Mouse (Mus musculus) cortical plate, adult 2 months (tissue): Measurements from ENCODE around the gene Mob3c. TPM values are rescaled to one million over a fixed set of nuclear protein-coding genes. Genes with fewer than 3 reads are reported as not detected.

ENCODE experiments used
- H3K27ac ChIP-seq: fragments of 200-500 bp; 2 replicates; pipeline ENCODE4 v1.5.1; 2012; ENCODE audit warnings: low read length, control low read depth, inconsistent platforms; ENCODE audit not compliant: insufficient read depth
- H3K4me1 ChIP-seq: fragments of 200-500 bp; 2 replicates; pipeline ENCODE4 v1.6.1; 2011; ENCODE audit warnings: low read length; ENCODE audit not compliant: control insufficient read depth, insufficient read depth
- H3K4me3 ChIP-seq: fragments of 200-500 bp; 2 replicates; pipeline ENCODE4 v1.5.1; 2011; ENCODE audit warnings: mild to moderate bottlenecking, low read length, control low read depth; ENCODE audit not compliant: insufficient read depth
- CTCF ChIP-seq: fragments of 200-500 bp; IDR thresholded peaks from 2 replicates; pipeline ENCODE4 v1.5.1; 2011; ENCODE audit warnings: mild to moderate bottlenecking, control low read depth, low read length; ENCODE audit not compliant: insufficient read depth; ENCODE audit errors: extremely low read depth
- POLR2A ChIP-seq: fragments of 200-500 bp; IDR thresholded peaks from 2 replicates; pipeline ENCODE4 v1.6.1; 2011; ENCODE audit warnings: mild to moderate bottlenecking, low read length, control low read depth; ENCODE audit not compliant: insufficient read depth; ENCODE audit errors: extremely low read depth
- polyA plus RNA-seq: library from polyadenylated mRNA; depleted of rRNA; stranded (reverse); fragments of >200 nt; gene quantifications from 2 replicates; pipeline ENCODE4 v1.2.3, GENCODE M21; 2012

Gene Mob3c
- polyA plus RNA-seq, 1 experiment: 6.8 TPM

DNA sequence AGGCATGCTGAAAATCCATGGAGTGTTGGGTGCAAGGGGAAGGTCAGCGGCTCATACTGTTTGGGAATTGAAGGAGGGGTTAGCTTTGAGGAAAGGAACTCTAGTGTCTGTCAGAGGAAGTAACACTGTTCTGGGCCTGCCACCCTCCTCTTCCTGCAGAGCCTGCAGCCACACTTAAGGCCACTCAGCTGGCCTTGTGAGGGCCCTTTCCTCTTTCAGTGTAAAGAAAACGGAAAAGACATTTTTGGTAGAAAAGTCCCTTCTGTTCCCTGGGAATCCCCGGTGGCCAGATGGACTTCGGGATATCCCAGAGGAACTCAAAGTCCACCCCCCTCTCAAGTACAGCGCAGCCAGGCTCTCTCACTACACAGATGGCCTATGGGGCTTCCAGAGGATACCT is 2.6 kb downstream of the Mob3c start:
- Histone ChIP-seq H3K4me3 (no peak overlapping the region), H3K4me1 (no peaks in the 10 kb centered on the region), H3K27ac (no peak overlapping the region)
- no peak for TF ChIP-seq POLR2A

GRCm38 (mm10) chr4:115831221-115831620 is 3.3 kb downstream of the Mob3c start:
- TF ChIP-seq POLR2A (no peak), CTCF (no peak)
- Histone ChIP-seq H3K27ac (no peak overlapping the region), H3K4me1 (no peaks in the 10 kb centered on the region), H3K4me3 (no peak overlapping the region)

DNA sequence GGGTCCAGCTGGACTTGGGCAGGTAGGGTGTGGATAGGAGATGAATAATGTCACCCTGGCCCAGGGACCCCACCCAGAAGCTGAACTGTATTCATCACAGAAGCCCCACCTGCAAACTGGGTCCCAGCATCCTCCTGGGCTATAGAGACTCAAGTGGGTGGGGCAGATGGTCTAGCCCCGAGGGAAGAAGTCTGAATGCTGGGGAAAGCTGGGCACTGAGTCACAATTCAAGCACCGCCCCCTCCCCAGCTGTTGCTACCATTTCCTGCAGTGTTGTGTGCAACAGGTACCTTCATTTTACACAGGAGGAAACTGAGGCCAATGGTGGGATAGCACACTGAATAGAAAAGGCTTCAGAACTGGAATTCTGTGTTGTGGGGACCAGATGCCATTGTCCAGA is 4.1 kb downstream of the Mob3c start:
- TF ChIP-seq POLR2A (no peak), CTCF (no peak)
- no peak overlapping the region for H3K4me3 ChIP-seq
- H3K4me1 ChIP-seq: no peaks in the 10 kb centered on the region
- H3K27ac ChIP-seq: no peak overlapping the region

DNA sequence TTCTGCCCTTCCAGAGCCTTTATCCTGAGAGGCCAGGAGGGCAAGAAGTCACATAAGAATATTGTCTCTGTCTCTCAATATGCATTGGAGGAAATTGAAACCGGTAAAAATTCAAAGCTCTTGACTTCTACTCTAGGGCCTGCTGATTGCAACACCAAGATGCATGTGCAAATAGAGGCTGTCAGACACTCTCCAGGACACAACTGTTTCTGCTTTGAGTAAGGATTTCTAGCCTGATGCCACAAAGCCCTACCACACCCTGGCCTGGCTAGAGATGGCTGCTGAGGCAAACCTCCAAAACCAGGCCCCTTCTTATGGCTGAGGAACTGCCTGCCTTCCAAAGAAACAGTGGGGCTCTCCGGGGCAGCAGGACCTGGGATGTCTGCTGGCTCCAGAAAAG is 7.7 kb downstream of the Mob3c start:
- H3K4me1 ChIP-seq: no peaks in the 10 kb centered on the region
- H3K27ac ChIP-seq: no peak overlapping the region
- H3K4me3 ChIP-seq: no peak overlapping the region
- TF ChIP-seq POLR2A: no peak
- no peak for TF ChIP-seq CTCF

DNA sequence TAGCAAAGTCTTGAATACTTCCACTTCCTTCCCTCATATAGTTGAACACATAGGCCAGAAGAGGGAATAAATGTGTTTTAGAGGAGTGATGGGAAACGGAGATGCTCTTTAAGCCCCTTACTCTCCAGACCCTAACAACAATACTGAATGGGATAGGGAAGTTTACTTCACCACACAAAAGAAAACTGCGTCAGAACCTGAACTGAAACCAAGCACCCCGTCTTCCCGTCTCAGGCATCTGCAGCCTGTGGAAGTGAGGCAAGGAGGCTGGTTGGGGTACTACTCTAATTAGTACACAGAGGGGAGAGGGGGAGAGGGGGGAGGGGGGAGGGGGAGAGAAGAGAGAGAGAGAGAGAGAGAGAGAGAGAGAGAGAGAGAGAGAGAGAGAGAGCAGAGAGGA is 10.3 kb downstream of the Mob3c start:
- Histone ChIP-seq H3K4me3 (no peak overlapping the region), H3K27ac (no peak overlapping the region), H3K4me1 (no peaks in the 10 kb centered on the region)
- TF ChIP-seq POLR2A: no peak
- TF ChIP-seq CTCF: no peak

DNA sequence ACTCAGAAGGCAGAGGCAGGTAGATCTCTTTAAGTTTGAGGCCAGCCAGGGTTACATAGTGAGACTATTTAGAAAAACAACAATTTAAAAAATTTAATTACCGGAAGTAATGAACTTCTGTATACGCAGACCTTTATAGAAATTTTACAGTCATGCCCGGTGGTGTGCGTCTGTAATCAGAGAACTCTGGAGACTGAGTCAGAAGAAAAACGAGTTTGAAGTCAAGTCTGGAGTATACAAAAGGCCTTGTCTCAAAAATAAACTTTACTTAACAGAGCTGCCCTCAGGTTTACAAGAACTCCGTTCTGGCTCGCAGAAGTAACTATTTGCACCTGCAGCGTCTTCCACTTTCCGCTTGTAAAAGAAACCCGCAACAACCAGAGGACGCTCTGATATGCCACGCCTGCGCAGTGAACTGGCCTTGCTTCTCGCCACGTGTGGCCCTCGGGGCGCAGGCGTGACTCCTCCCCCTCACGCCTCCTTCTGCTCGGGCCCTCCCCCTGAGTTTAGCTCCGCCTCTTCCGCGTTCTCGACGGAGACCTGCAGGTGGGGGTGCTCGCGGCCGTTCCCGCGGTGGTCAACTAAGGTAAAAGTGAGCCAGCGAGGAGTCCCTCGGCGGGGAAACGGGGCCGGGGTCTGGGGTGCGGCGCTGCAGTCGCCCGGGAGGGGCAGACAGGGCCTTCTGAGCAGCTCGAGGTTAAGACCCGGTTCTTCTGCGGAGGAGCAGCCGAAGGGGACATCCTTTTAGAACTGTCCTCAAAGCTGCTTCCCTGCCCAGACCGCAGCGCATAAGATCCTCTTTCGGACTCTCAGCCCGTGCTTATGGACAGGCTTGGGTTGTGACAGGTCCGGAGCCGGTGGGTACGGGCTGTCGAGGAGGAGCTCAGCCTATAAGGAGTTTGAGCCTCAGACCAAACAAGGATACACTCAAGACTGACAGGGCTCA is 11.1 kb downstream of the Mob3c start, which contains the start of gene Mknk1:
Gene Mknk1, plus strand, starts transcription at position 503 of the 946 bp plus-strand sequence.
- peak; percentile 70 for TF ChIP-seq POLR2A
- no peak for TF ChIP-seq CTCF
- no peak within 1 kb of the TSS for H3K27ac ChIP-seq
- H3K4me3 ChIP-seq: peak within 1 kb of the TSS; percentile 76
- no peaks in the 10 kb centered on the region for H3K4me1 ChIP-seq

DNA sequence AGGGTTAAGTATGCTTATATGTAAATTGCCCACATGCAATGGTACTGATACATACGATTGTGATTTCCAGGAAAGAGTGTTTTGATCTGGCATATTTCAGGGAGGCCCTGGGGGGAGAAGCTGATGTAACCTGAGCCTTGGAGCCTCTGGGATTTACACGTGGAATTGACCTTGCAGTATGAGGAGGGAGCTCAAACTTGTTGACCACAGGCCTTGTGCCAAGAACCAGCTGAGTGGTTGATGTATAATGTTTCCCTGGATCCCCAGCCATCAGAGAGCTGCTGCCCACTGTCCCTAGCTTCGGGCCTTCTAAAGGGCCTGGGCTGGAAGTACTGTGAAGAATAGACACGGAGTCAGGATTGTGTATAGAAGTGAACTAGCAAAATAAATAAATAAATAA is 12.1 kb downstream of the Mob3c start:
- H3K4me1 ChIP-seq: no peaks in the 10 kb centered on the region
- TF ChIP-seq CTCF (no peak), POLR2A (no peak)
- H3K27ac ChIP-seq: no peak overlapping the region
- H3K4me3 ChIP-seq: peak overlapping the region; percentile 76; the same call in 1 of the 2 replicates

DNA sequence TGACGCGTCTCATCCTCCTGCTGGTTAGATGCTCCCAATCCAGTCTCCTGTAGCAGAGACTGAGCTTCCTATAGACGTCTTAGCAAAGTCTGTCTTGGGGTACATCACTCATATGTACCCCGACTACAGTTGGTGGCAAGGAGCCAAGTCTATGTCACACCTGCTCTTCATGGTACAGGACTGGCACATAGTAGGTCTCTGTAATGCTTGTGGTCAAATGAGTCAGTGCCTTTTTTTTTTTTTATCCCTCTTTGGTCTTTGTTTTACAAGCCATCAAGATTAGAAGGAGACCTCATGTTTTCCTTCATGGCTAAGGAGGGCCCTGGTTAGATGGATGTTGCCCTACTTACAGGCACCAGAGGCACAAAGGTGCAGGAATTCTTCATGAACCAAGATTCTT is 12.9 kb downstream of the Mob3c start:
- Histone ChIP-seq H3K4me3 (no peak overlapping the region), H3K27ac (no peak overlapping the region), H3K4me1 (no peaks in the 10 kb centered on the region)
- TF ChIP-seq POLR2A: no peak
- TF ChIP-seq CTCF: no peak

DNA sequence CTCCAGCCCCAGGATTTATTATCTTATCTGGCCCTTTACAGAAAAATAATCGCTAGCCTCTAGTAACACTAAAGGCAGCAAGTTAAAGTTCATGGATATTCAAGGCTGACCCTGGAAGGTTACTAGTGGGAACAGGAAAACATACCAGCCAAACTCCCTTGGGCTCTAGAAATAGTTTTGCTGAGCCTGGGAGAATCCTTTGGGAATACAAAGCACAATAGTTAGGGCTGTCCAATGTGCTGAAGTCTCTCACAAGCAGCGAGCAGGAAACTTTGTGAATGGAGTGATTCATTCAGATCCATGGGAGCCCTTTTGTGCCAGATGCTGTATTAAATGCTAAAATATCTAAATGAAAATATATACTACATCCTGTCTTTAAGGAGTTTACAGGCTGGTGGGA is 18.8 kb downstream of the Mob3c start:
- no peak overlapping the region for H3K4me3 ChIP-seq
- H3K4me1 ChIP-seq: peaks cover 6% of the 10 kb centered on the region
- H3K27ac ChIP-seq: 0 out of 2 replicates have a peak overlapping the region, but pooled peaks have one; percentile 5
- TF ChIP-seq POLR2A: no peak
- TF ChIP-seq CTCF: no peak

GRCm38 (mm10) chr4:115847377-115847776 is 19.5 kb downstream of the Mob3c start:
- TF ChIP-seq POLR2A (no peak), CTCF (0 out of 2 replicates have a peak, but pooled peaks have one; percentile 12)
- Histone ChIP-seq H3K27ac (peak overlapping the region; percentile 80), H3K4me3 (no peak overlapping the region), H3K4me1 (peaks cover 6% of the 10 kb centered on the region)
